Comparison of ENCODE assay signal across 10 mouse cellular contexts in genomic region chr9:120501191-120501902, GRCm38 (mm10). TPM values are rescaled to one million over a fixed set of nuclear protein-coding genes. Genes with fewer than 3 reads are reported as not detected.
DNase-seq lines count a peak whose midpoint lies in the region; ATAC-seq and TF ChIP-seq lines count a peak whose summit lies in the region.
"Had no signal": no experiment of that assay in that cellular context is flagged by ENCODE, and none has a peak within 500 bp of the region (broad histone marks: within the 10 kb centered on the region; RNA-seq: fewer than 3 reads in every experiment).

No protein-coding gene starts in this region.

- H3K36me3 ChIP-seq in liver, adult 2 months (ENCODE audit: control insufficient read depth, insufficient read depth, low read length), result no peaks in the 10 kb centered on the region
- peaks cover 9% of the 10 kb centered on the region for H3K36me3 ChIP-seq in liver, embryonic 12.5 days
- no peaks in the 10 kb centered on the region for H3K36me3 ChIP-seq in liver, postnatal 0 days (replicated peaks; ENCODE audit: insufficient read depth, low read length)
- H3K36me3 ChIP-seq: lung, embryonic 15.5 days had no signal

- intact Hi-C loops in left cerebral cortex, postnatal 10 days (cut with DNase I), result no loop called here

- no peak for TF ChIP-seq EP300 in liver, postnatal 0 days (IDR thresholded peaks at IDR 0.05; ENCODE audit: low read depth)

- H3K4me1 ChIP-seq in liver, adult 2 months (ENCODE audit: control insufficient read depth, insufficient read depth, low read length), result peaks cover 3% of the 10 kb centered on the region; the same call in 1 of the 2 replicates
- H3K4me1 ChIP-seq in liver, embryonic 12.5 days, result no peaks in the 10 kb centered on the region
- H3K4me1 ChIP-seq in liver, postnatal 0 days (ENCODE audit: insufficient read depth), result no peaks in the 10 kb centered on the region

- no peak for TF ChIP-seq POLR2A in liver, adult 2 months (IDR thresholded peaks at IDR 0.05; ENCODE audit: extremely low read depth, insufficient read depth, low read length)

- peaks cover 1% of the 10 kb centered on the region for H3K9me3 ChIP-seq in liver, embryonic 12.5 days (replicated peaks)
- H3K9me3 ChIP-seq in liver, postnatal 0 days (ENCODE audit: low read length), result 0 out of 2 replicates have a peak, but pooled peaks cover 1% of the 10 kb centered on the region
- H3K9me3 ChIP-seq: lung, embryonic 15.5 days had no signal

- no peak for ATAC-seq in CD4-positive, CD25-positive, alpha-beta regulatory T cell, adult 4 months
- no peak for ATAC-seq in liver, embryonic 12.5 days
- ATAC-seq in liver, postnatal 0 days, result no peak

- TF ChIP-seq CTCF in liver, adult 2 months (IDR thresholded peaks at IDR 0.05; ENCODE audit: low read depth, low read length), result peak; percentile 53
- TF ChIP-seq CTCF in liver, postnatal 0 days (IDR thresholded peaks at IDR 0.05; ENCODE audit: low read depth), result peak; percentile 79

- no peak overlapping the region for H3K9ac ChIP-seq in liver, adult 2 months (ENCODE audit: low read depth, low read length)
- H3K9ac ChIP-seq in liver, embryonic 12.5 days, result no peak overlapping the region
- H3K9ac ChIP-seq in liver, postnatal 0 days (replicated peaks), result no peak overlapping the region
- H3K9ac ChIP-seq: lung, embryonic 15.5 days had no signal

- no peaks in the 10 kb centered on the region for H3K27me3 ChIP-seq in liver, adult 2 months (ENCODE audit: control insufficient read depth, insufficient read depth, low read length)
- no peaks in the 10 kb centered on the region for H3K27me3 ChIP-seq in liver, embryonic 12.5 days (replicated peaks)
- H3K27me3 ChIP-seq in liver, postnatal 0 days (ENCODE audit: insufficient read depth, low read length), result no peaks in the 10 kb centered on the region
- H3K27me3 ChIP-seq: lung, embryonic 15.5 days had no signal

- WGBS in liver, adult 2 months, result 36% methylated on average over 10 of the region's 10 CpGs
- 23% methylated on average over 10 of the region's 10 CpGs for WGBS in liver, embryonic 12.5 days (ENCODE audit: insufficient replicate concordance)
- 32% methylated on average over 10 of the region's 10 CpGs for WGBS in liver, postnatal 0 days (ENCODE audit: insufficient replicate concordance)

- no peak overlapping the region for H3K27ac ChIP-seq in liver, adult 2 months (replicated peaks; ENCODE audit: insufficient read depth, low read depth, low read length)
- no peak overlapping the region for H3K27ac ChIP-seq in liver, embryonic 12.5 days
- H3K27ac ChIP-seq in liver, postnatal 0 days (ENCODE audit: low read depth), result no peak overlapping the region
- H3K27ac ChIP-seq: lung, embryonic 15.5 days had no signal

- no peaks in the 10 kb centered on the region for H3K79me2 ChIP-seq in liver, adult 2 months (ENCODE audit: control insufficient read depth, insufficient read depth, low read length)

- no peak overlapping the region for H3K4me3 ChIP-seq in liver, adult 2 months (ENCODE audit: insufficient read depth, low read depth, low read length)
- H3K4me3 ChIP-seq in liver, embryonic 12.5 days, result no peak overlapping the region
- no peak overlapping the region for H3K4me3 ChIP-seq in liver, postnatal 0 days (ENCODE audit: low read depth, low read length)
- H3K4me3 ChIP-seq: lung, embryonic 15.5 days had no signal

- DNase-seq in CD4-positive, CD25-positive, alpha-beta regulatory T cell, adult 2 months (ENCODE audit: low read depth, low spot score), result peak; percentile 65
- DNase-seq in liver, adult 2 months (ENCODE audit: extremely low read depth, low read depth, low spot score), result no peak
- peak; percentile 57 for DNase-seq in MN1 (ENCODE audit: low spot score)
- peak; percentile 50 for DNase-seq in liver, postnatal 0 days
- DNase-seq in urinary bladder, adult 18-20 months (ENCODE audit: low spot score in 2 of 2), result no peak
- no peak for DNase-seq in left cerebral cortex, postnatal 10 days (ENCODE audit: extremely low spot score in 1 of 2, low spot score in 2 of 2)

- no peak overlapping the region for H3K4me2 ChIP-seq in liver, embryonic 12.5 days
- H3K4me2 ChIP-seq in liver, postnatal 0 days (ENCODE audit: low read depth, low read length), result no peak overlapping the region
- H3K4me2 ChIP-seq: lung, embryonic 15.5 days had no signal

RNA-seq across cellular contexts. Expression of gene Eif1b, which starts 9.3 kb away (rescaled TPM):
- polyA plus RNA-seq in CD4-positive, CD25-positive, alpha-beta regulatory T cell, adult 4 months (2017; shearing (Covaris generic)), result 10 to 100 TPM; 71.8 to 88.3 TPM
- 14.7 and 18.8 TPM in 2 replicates for total RNA-seq in liver, adult 2 months (2014; rRNA removed)
- polyA plus RNA-seq in liver, adult 2 months (2012; rRNA removed), result 19.9 and 22.3 TPM in 2 replicates
- 110 and 116 TPM in 2 replicates for polyA plus RNA-seq in liver, embryonic 12.5 days (2016; fragmentation: Nextera tagmentation; extraction: Ambion mirVana)
- polyA plus RNA-seq in liver, postnatal 0 days (2015; fragmentation: Nextera tagmentation; extraction: Ambion mirVana), result 50.0 and 50.4 TPM in 2 replicates
- 100 to 1,000 TPM; 167 to 177 TPM for total RNA-seq in left cerebral cortex, postnatal 10 days (2021)

RNA-seq across cellular contexts. Expression of gene Entpd3, which starts 38.3 kb away (rescaled TPM):
- not detected for polyA plus RNA-seq in CD4-positive, CD25-positive, alpha-beta regulatory T cell, adult 4 months (2017; shearing (Covaris generic))
- total RNA-seq in liver, adult 2 months (2014; rRNA removed), result 0.07 TPM in 1 of 2 replicates, not detected in the other
- polyA plus RNA-seq in liver, adult 2 months (2012; rRNA removed), result not detected in 2 replicates
- polyA plus RNA-seq in liver, embryonic 12.5 days (2016; fragmentation: Nextera tagmentation; extraction: Ambion mirVana), result 0.05 TPM in 1 of 2 replicates, not detected in the other
- 0.05 TPM in 1 of 2 replicates, not detected in the other for polyA plus RNA-seq in liver, postnatal 0 days (2015; fragmentation: Nextera tagmentation; extraction: Ambion mirVana)
- 1 to 10 TPM; 4.0 to 5.6 TPM for total RNA-seq in left cerebral cortex, postnatal 10 days (2021)
- total RNA-seq: gastrocnemius, adult 8-10 months had no signal

Comparison
In these comparisons a context has a peak if more than half of its experiments do, and no peak if none do; other contexts are left out.
1. DNase-seq: peak in CD4-positive, CD25-positive, alpha-beta regulatory T cell, adult 2 months (single experiment), MN1 (single experiment) and liver, postnatal 0 days (single experiment); none in liver, adult 2 months (single experiment), urinary bladder, adult 18-20 months (0 of 2) and left cerebral cortex, postnatal 10 days (0 of 2).